Mouse (Mus musculus) neural tube, postnatal 0 days (tissue): ENCODE data around the gene Ly6c2. TPM values are rescaled to one million over a fixed set of nuclear protein-coding genes. Genes with fewer than 3 reads are reported as not detected.

Experiments
- polyA plus RNA-seq: library from polyadenylated mRNA; unstranded; fragments of >200 nt; fragmentation: Nextera tagmentation; extraction: Ambion mirVana; gene quantifications from 2 replicates; pipeline ENCODE4 v1.2.1, GENCODE M21; 2015

Gene Ly6c2
- 0.43 and 0.76 TPM in 2 replicates for polyA plus RNA-seq

DNA sequence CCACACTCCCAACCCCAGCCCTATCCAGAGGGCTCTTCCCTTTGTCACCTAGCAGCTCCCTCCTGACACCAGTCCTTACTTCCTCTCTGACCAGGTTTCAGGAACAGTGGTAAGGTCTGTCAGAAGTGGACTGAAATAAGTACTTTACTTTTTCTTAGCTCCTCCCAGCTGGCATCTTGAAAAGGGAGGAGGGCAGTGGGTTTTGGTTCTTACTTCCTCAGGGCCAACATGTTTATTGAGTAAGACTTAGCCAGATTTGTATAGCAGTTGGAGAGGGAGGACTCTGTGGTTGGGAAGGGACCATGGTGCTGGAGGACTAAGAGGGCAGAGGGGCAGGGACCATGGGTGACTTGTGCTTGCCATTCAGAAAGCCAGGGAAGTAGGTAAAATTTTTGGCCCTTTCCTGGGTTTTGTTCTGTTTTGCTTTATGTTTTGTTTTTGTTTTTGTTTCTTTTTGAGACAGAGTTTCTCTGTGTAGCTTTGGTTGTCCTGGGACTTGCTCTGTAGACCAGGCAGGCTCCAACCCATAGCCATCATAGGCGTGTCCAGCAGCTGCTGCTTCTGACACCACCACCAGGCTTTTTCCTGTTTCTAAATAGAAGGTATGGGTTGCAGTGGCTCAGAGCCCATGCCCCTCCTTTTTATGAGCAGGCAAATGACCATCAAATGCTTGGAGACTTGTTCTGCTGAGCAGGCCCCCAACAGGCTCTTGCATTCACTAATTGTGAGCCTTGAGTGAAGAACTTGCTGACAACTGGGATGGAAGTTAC lies at the start of gene Ly6c2:
Gene Ly6c2 (minus strand): TSS at position 110 of the 770 bp plus-strand sequence.

DNA sequence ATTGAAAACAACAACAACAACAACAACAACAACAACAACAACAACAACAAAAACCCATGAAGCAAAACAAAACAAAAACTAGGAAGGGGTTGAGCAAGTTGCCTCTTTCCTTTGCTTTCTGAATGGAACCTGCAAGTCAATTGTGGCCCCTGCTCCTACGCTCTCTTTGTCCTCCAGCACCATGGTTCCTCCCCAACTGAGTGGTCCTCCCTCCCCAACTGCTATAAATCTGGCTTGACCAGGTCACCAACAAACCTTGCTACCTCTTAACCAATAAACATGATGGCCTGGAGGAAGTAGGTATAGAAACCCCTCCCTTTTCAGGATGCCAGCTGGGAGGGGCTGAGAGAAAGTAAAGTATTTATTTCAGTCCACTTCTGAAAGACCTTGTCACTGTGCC lies 43.2 kb upstream of the Ly6c2 start, which contains the start of gene Ly6g:
Gene Ly6g (plus strand): TSS at position 301 of the 400 bp plus-strand sequence.

Other genes starting within 250 kb of the Ly6c2 start
- 0.04 TPM in 1 of 2 replicates, not detected in the other for gene 2010109I03Rik, start 214.9 kb downstream of the Ly6c2 start, polyA plus RNA-seq
- not detected in 2 replicates for gene Ly6i, start 128.5 kb downstream of the Ly6c2 start, polyA plus RNA-seq
- 22.9 and 41.3 TPM in 2 replicates for gene Ly6a, start 113.9 kb downstream of the Ly6c2 start, polyA plus RNA-seq
- 42.2 and 61.0 TPM in 2 replicates for gene Ly6c1, start 63.1 kb downstream of the Ly6c2 start, polyA plus RNA-seq
- gene Ly6g, start 43.3 kb upstream of the Ly6c2 start, polyA plus RNA-seq = not detected in 2 replicates
- not detected in 2 replicates for gene BC025446, start 104.4 kb upstream of the Ly6c2 start, polyA plus RNA-seq
- gene Ly6f, start 156.5 kb upstream of the Ly6c2 start, polyA plus RNA-seq = not detected in 2 replicates